Mouse (Mus musculus): ENCODE data around the gene C2cd5.

C2cd5 gene

GRCm38 (mm10) chr6:142979665-142980660 lies 120.0 kb downstream of the C2cd5 start:
- DNase-seq (ENCODE audit: low spot score in 2 of 2), result no peak

DNA sequence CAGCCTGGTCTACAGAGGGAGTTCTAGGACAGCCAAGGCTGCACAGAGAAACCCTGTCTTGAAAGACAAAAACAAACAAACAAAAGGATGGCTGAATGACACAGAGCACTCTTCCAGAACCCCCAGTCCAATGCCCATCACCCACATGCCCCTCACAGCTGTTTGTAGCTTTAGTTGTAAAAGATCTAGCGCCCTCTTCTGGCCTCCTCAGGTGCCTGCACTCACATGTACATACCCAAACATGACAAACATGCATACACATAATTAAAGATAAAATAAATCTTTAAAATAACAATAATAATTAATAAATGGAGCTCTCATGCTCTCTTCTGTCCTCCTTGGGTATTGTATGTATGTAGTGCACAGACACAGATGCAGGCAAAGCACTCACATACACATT lies 122.7 kb downstream of the C2cd5 start:
- no peak for DNase-seq (ENCODE audit: low spot score in 2 of 2)

DNA sequence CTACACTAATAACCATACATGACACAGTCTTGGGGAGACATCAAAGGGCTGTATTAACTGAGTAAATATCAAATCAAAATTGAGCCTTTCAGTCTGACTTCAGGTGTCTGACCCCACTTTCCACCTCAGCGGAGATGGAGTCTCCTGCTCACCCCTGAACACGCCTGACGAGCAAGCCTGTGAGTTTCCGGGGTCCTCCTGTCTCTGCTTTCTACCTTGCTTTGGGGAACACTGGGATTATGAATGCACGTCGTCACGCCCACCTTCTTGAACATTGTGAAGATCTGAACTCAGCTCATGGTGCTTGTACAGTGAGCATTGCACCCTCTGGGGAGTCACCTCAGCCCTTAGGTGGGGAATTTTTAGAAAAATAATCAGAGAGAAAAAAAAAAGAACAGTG lies 126.7 kb downstream of the C2cd5 start:
- DNase-seq (ENCODE audit: low spot score in 2 of 2), result no peak

DNA sequence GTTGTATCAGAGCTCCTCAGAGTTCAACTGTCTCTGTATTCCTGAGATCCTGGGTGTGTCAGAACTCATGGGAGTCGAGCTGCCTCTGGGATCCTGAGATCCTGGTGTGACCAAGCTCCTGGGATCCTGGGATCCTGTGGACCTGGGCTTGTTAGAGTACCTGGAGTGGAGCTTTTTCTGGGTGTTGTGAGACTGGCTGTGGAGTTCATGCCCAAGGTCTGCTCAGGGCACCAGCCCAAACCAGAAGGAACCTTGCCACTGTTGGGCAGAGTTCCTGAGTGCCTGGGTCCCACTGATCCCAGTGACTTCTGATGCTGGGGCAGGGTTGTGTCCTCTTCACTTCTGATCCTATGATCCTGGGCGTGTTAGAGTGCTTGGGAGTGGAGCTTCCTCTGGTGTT lies 127.7 kb downstream of the C2cd5 start:
- DNase-seq (ENCODE audit: low spot score in 2 of 2), result no peak

- no peak for DNase-seq (ENCODE audit: low spot score in 2 of 2)
Measured at GRCm38 (mm10) chr6:142967407-142967806, 132.5 kb downstream of the C2cd5 start.

DNA sequence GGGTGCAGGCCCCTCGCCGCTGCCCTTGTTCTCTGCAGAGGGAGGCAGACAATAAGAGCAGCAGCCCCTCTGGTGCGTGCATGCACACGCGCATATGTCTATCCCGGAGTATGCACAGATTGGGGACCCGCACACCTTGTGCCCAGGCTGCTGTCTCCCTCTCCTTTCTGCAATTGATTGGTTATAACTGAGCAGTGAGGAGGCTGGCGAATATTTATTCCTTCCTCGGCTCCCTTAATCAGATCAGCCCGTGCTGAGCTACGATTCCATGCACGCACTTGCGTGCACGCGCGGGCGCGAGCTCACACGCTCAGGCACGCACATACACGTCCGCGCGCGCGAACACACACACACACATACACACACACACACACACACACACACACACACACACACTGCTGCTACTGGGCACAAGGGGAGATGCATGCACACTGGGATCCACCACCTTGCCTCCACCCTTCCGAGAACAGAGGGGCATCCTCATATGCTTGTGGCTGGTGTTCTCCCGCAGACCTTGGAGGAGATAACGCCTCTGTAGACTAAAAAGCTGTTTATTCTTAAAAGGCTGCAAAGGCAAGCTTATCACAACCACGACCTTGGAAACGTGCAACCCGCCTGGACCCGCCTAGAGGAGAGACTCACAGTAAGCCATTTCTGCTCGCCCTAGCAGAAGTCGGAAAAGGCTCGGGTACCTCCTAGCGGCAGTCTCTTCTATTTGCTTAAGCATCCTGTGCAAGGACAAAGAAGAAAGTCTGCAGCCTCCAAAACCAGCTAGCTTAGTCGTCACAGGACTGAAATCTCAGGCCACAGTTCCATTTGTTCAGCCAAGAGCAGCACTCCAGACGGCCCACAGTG lies 135.2 kb downstream of the C2cd5 start:
- peak; percentile 74 to 89 for DNase-seq (ENCODE audit: low spot score in 2 of 2)

DNA sequence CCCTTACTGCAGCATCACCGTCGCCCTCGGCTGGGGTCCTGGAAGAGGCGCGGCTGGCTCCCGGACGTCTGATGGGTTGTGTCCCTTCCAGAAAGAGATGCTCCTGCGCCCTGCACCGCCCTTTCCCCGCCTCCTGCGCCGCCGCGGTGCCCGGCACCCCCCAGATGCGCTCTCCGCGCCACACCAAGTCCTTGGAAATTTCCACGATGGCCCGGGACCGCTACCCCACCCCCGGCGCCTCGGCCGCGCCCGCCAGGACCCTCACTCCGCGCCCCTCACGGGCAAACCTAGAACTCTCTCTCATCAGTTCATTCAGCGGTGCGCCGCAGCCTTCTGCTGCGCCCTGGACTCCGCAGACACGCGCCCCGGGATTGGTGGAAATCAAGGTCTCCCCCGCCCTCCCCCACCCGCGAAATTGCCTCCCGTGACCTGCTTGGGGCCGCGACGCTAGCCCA lies 135.8 kb downstream of the C2cd5 start, which contains the start of gene St8sia1:
Gene St8sia1 (minus strand): TSS at position 377 of the 455 bp plus-strand sequence.
- DNase-seq (ENCODE audit: low spot score in 2 of 2), result peak in 1 of 2 experiments; percentile 53

DNA sequence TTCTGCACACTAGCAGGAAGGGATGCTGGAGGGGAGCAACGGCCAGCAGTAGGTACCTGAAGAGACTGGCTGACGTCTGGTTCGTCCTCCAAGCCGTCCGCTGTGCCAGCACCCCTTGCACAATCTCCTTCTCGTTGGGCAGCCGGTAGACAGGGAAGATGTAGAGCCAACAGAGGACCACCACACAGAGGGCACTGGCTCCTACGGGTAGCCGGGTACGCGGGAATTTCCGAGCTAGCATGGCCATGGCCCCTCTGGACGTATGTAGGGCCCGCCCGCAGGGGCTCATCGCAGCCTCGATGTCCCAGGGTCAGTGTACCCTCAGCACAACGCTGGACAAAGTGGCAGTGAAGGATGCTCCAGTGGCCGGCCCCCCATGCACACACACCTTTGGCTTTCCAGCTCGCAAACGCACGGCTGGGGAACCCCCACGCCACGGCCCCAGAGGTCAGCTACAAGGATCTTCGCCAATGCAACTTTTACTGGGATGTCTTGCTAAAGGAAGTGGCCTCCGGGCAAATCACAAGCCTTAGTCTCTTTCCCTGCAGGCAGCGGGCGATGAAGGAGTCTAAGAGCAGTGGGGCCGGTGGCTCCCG lies 136.4 kb downstream of the C2cd5 start:
- DNase-seq (ENCODE audit: low spot score in 2 of 2), result peak in 1 of 2 experiments; percentile 15

DNA sequence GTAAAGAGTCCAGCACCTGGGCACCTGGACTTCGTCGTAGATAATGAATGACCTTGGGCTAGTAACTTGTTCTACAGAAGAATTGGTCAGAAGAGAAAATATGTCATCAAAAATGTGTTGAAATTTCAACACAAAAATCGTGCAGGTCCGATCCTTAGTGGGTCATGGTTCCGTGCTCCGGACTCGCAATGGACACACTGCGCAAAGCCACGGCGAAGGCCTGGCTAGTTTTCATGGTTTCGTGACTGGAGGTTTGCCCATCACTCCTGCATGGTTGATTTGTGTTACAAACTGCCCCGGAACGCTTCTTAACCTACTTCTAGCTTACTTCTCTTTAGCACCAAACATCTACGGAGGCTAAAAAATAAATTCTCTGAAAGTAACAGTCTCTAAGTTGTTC lies 137.1 kb downstream of the C2cd5 start:
- DNase-seq (ENCODE audit: low spot score in 2 of 2), result no peak

GRCm38 (mm10) chr6:142962476-142962875 lies 137.5 kb downstream of the C2cd5 start:
- no peak for DNase-seq (ENCODE audit: low spot score in 2 of 2)

- DNase-seq (ENCODE audit: low spot score in 2 of 2), result no peak
Measured at GRCm38 (mm10) chr6:142961721-142962455, 138.1 kb downstream of the C2cd5 start.

Data from left cerebral cortex, adult 9 months (tissue).